Mouse (Mus musculus): ENCODE measurements around the gene Hoxa3.

Gene Hoxa3

GRCm38 (mm10) chr6:52231885-52232567, 18.9 kb upstream of the Hoxa3 start:
- DNase-seq (ENCODE audit: low spot score), result no peak

GRCm38 (mm10) chr6:52230516-52231165, 17.5 kb upstream of the Hoxa3 start, which contains the start of gene Hoxa9:
Gene Hoxa9, minus strand, starts transcription at chr6:52231089.
- DNase-seq (ENCODE audit: low spot score), result no peak

GRCm38 (mm10) chr6:52229558-52230416, 16.7 kb upstream of the Hoxa3 start:
- no peak for DNase-seq (ENCODE audit: low spot score)

- no peak for DNase-seq (ENCODE audit: low spot score)
Measured at GRCm38 (mm10) chr6:52228475-52229465, 15.6 kb upstream of the Hoxa3 start.

GRCm38 (mm10) chr6:52227470-52228222, 14.5 kb upstream of the Hoxa3 start:
- no peak for DNase-seq (ENCODE audit: low spot score)

GRCm38 (mm10) chr6:52226569-52227257, 13.6 kb upstream of the Hoxa3 start:
- no peak for DNase-seq (ENCODE audit: low spot score)

- no peak for DNase-seq (ENCODE audit: low spot score)
Measured at GRCm38 (mm10) chr6:52225612-52226568, 12.8 kb upstream of the Hoxa3 start.

- DNase-seq (ENCODE audit: low spot score), result no peak
Measured at GRCm38 (mm10) chr6:52224895-52225611, 11.9 kb upstream of the Hoxa3 start.

- DNase-seq (ENCODE audit: low spot score), result no peak
Measured at GRCm38 (mm10) chr6:52223939-52224760, 11.0 kb upstream of the Hoxa3 start.

GRCm38 (mm10) chr6:52222729-52223128, 9.6 kb upstream of the Hoxa3 start:
- no peak for DNase-seq (ENCODE audit: low spot score)

- no peak for DNase-seq (ENCODE audit: low spot score)
Measured at GRCm38 (mm10) chr6:52221993-52222685, 9.0 kb upstream of the Hoxa3 start.

GRCm38 (mm10) chr6:52221337-52221992, 8.3 kb upstream of the Hoxa3 start, which contains the start of gene Hoxa7:
Gene Hoxa7, minus strand, starts transcription at chr6:52221854.
- DNase-seq (ENCODE audit: low spot score), result peak; percentile 86

GRCm38 (mm10) chr6:52220865-52221310, 7.8 kb upstream of the Hoxa3 start:
- no peak for DNase-seq (ENCODE audit: low spot score)

- no peak for DNase-seq (ENCODE audit: low spot score)
Measured at GRCm38 (mm10) chr6:52220003-52220864, 7.1 kb upstream of the Hoxa3 start.

Measured in yolk sac, embryonic 10.5 days (tissue).